Mouse (Mus musculus): ENCODE results near the gene Fbxw2.
"Not testable (repeated sequence)": the region's sequence is repeated elsewhere in the genome, so short reads cannot be mapped to it uniquely, and the experiment has no call there.

Fbxw2 gene

GRCm38 (mm10) chr2:34812706-34813105, 13.4 kb downstream of the Fbxw2 start:
- no peak for DNase-seq (ENCODE audit: extremely low spot score, low read depth, low spot score)

GRCm38 (mm10) chr2:34810775-34811174, 15.3 kb downstream of the Fbxw2 start:
- no peak for DNase-seq (ENCODE audit: extremely low spot score, low read depth, low spot score)

- no peak for DNase-seq (ENCODE audit: extremely low spot score, low read depth, low spot score)
Observed at GRCm38 (mm10) chr2:34809568-34809967, 16.5 kb downstream of the Fbxw2 start.

GRCm38 (mm10) chr2:34808057-34808456, 18.1 kb downstream of the Fbxw2 start:
- no peak for DNase-seq (ENCODE audit: extremely low spot score, low read depth, low spot score)

- DNase-seq (ENCODE audit: extremely low spot score, low read depth, low spot score) = no peak
Observed at GRCm38 (mm10) chr2:34805364-34805950, 20.7 kb downstream of the Fbxw2 start.

- DNase-seq (ENCODE audit: extremely low spot score, low read depth, low spot score) = no peak
Observed at GRCm38 (mm10) chr2:34804815-34805214, 21.3 kb downstream of the Fbxw2 start.

GRCm38 (mm10) chr2:34804172-34804571, 21.9 kb downstream of the Fbxw2 start:
- DNase-seq (ENCODE audit: extremely low spot score, low read depth, low spot score) = no peak

- no peak for DNase-seq (ENCODE audit: extremely low spot score, low read depth, low spot score)
Observed at GRCm38 (mm10) chr2:34803746-34804145, 22.4 kb downstream of the Fbxw2 start.

GRCm38 (mm10) chr2:34802565-34803245, 23.4 kb downstream of the Fbxw2 start:
- not testable (repeated sequence) for DNase-seq (ENCODE audit: extremely low spot score, low read depth, low spot score)

GRCm38 (mm10) chr2:34801516-34802482, 24.3 kb downstream of the Fbxw2 start:
- peak; percentile 98 for DNase-seq (ENCODE audit: extremely low spot score, low read depth, low spot score)

GRCm38 (mm10) chr2:34800371-34800770, 25.7 kb downstream of the Fbxw2 start:
- DNase-seq (ENCODE audit: extremely low spot score, low read depth, low spot score) = no peak

- DNase-seq (ENCODE audit: extremely low spot score, low read depth, low spot score) = no peak
Observed at GRCm38 (mm10) chr2:34799357-34800256, 26.5 kb downstream of the Fbxw2 start, which contains the start of gene Rabepk. Rabepk (minus strand) TSS chr2:34799912.

GRCm38 (mm10) chr2:34795426-34795825, 30.7 kb downstream of the Fbxw2 start:
- no peak for DNase-seq (ENCODE audit: extremely low spot score, low read depth, low spot score)

GRCm38 (mm10) chr2:34794511-34794910, 31.6 kb downstream of the Fbxw2 start:
- no peak for DNase-seq (ENCODE audit: extremely low spot score, low read depth, low spot score)

GRCm38 (mm10) chr2:34792543-34792942, 33.6 kb downstream of the Fbxw2 start:
- DNase-seq (ENCODE audit: extremely low spot score, low read depth, low spot score) = not testable (repeated sequence)

GRCm38 (mm10) chr2:34790282-34790681, 35.8 kb downstream of the Fbxw2 start:
- DNase-seq (ENCODE audit: extremely low spot score, low read depth, low spot score) = no peak

- no peak for DNase-seq (ENCODE audit: extremely low spot score, low read depth, low spot score)
Observed at GRCm38 (mm10) chr2:34784085-34784484, 42.0 kb downstream of the Fbxw2 start.

- DNase-seq (ENCODE audit: extremely low spot score, low read depth, low spot score) = no peak
Observed at GRCm38 (mm10) chr2:34783064-34784020, 42.8 kb downstream of the Fbxw2 start.

GRCm38 (mm10) chr2:34777237-34777868, 48.8 kb downstream of the Fbxw2 start:
- no peak for DNase-seq (ENCODE audit: extremely low spot score, low read depth, low spot score)
